Mouse (Mus musculus): ENCODE data around the gene Rnf135. TPM values are rescaled to one million over a fixed set of nuclear protein-coding genes. Genes with fewer than 3 reads are reported as not detected.

Rnf135 gene
- total and polyA plus RNA-seq, 3 experiments = 5.2 to 8.0 TPM; not detected in 1

DNA sequence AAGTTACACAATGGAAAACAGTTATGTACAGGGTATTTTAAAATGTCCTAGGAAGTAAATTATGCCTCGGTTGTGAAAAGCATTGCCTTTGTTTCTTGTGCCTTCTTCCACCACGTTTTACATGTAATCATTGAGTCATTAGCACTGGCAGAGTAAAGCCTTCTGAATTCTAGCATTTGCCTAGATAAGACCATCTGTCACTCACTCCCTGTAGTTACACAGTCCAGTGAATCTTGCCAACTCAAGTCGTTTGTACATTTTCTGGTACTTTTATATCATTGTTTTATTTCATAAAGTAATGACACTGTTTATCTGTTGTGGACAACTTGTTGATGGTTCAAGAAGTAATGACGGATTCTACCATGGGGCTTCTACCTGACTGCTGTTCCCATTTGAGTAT, 48.9 kb upstream of the Rnf135 start:
- H3K9ac ChIP-seq (ENCODE audit: control insufficient read depth, low read depth, low read length, poor library complexity, severe bottlenecking) = no peak overlapping the region
- H3K27ac ChIP-seq (ENCODE audit: control insufficient read depth, low read depth, low read length) = no peak overlapping the region
- H3K4me1 ChIP-seq (ENCODE audit: control insufficient read depth in 1 of 2, insufficient read depth in 2 of 2, low read length in 2 of 2) = peaks cover 0 to 3% of the 10 kb centered on the region in 2 experiments; a peak in 1 of 4 replicates
- TF ChIP-seq TCF12 (IDR thresholded peaks at IDR 0.05; ENCODE audit: low read depth, low read length) = no peak
- TF ChIP-seq TAL1 (IDR thresholded peaks at IDR 0.05; ENCODE audit: low read length) = peak; percentile 21; the same call in 1 of the 2 replicates
- TF ChIP-seq GATA1 (IDR thresholded peaks at IDR 0.05; ENCODE audit: low read depth, low read length) = peak; percentile 34; the same call in 1 of the 2 replicates
- TF ChIP-seq POLR2AphosphoS2 (IDR thresholded peaks at IDR 0.05; ENCODE audit: low read length) = 0 out of 2 replicates have a peak, but pooled peaks have one; percentile 11
- TF ChIP-seq MEF2A (IDR thresholded peaks at IDR 0.05; ENCODE audit: extremely low read depth, insufficient replicate concordance, low read depth, low read length, poor library complexity, severe bottlenecking) = no peak
- peaks cover 10 to 32% of the 10 kb centered on the region in 2 experiments for H3K36me3 ChIP-seq (ENCODE audit: control insufficient read depth in 1 of 2, insufficient read depth in 2 of 2, low read length in 2 of 2)
- H3K9me3 ChIP-seq (replicated peaks; ENCODE audit: insufficient read depth, low read length) = no peaks in the 10 kb centered on the region
- no peak overlapping the region for H3K4me3 ChIP-seq (ENCODE audit: control insufficient read depth in 1 of 2, insufficient read depth in 1 of 2, low read depth in 2 of 2, low read length in 2 of 2)
- no peaks in the 10 kb centered on the region for H3K27me3 ChIP-seq (ENCODE audit: control insufficient read depth in 1 of 2, insufficient read depth in 2 of 2, low read length in 2 of 2)
- peaks cover 5% of the 10 kb centered on the region for H3K79me2 ChIP-seq (ENCODE audit: control insufficient read depth, insufficient read depth, low read length, poor library complexity)
- peak; percentile 62 for DNase-seq (ENCODE audit: low read depth, low spot score)

GRCm38 (mm10) chr11:80135954-80136683, 47.5 kb upstream of the Rnf135 start:
- no peak overlapping the region for H3K4me3 ChIP-seq (ENCODE audit: control insufficient read depth in 1 of 2, insufficient read depth in 1 of 2, low read depth in 2 of 2, low read length in 2 of 2)
- H3K27ac ChIP-seq (ENCODE audit: control insufficient read depth, low read depth, low read length) = no peak overlapping the region
- H3K4me1 ChIP-seq (ENCODE audit: control insufficient read depth in 1 of 2, insufficient read depth in 2 of 2, low read length in 2 of 2) = peaks cover 3 to 5% of the 10 kb centered on the region in 2 experiments; a peak in 2 of 4 replicates
- no peaks in the 10 kb centered on the region for H3K27me3 ChIP-seq (ENCODE audit: control insufficient read depth in 1 of 2, insufficient read depth in 2 of 2, low read length in 2 of 2)
- peaks cover 11% of the 10 kb centered on the region for H3K79me2 ChIP-seq (ENCODE audit: control insufficient read depth, insufficient read depth, low read length, poor library complexity)
- H3K36me3 ChIP-seq (ENCODE audit: control insufficient read depth in 1 of 2, insufficient read depth in 2 of 2, low read length in 2 of 2) = peaks cover 16 to 24% of the 10 kb centered on the region in 2 experiments
- no peaks in the 10 kb centered on the region for H3K9me3 ChIP-seq (replicated peaks; ENCODE audit: insufficient read depth, low read length)
- no peak overlapping the region for H3K9ac ChIP-seq (ENCODE audit: control insufficient read depth, low read depth, low read length, poor library complexity, severe bottlenecking)
- TF ChIP-seq EP300 (IDR thresholded peaks at IDR 0.05; ENCODE audit: low read depth in 1 of 2, low read length in 2 of 2) (no peak), CHD2 (IDR thresholded peaks at IDR 0.05; ENCODE audit: low read length) (no peak)
- no peak for DNase-seq (ENCODE audit: low read depth, low spot score)

GRCm38 (mm10) chr11:80136786-80137185, 46.9 kb upstream of the Rnf135 start:
- H3K9ac ChIP-seq (ENCODE audit: control insufficient read depth, low read depth, low read length, poor library complexity, severe bottlenecking) = no peak overlapping the region
- DNase-seq (ENCODE audit: low read depth, low spot score) = no peak
- peaks cover 16 to 21% of the 10 kb centered on the region in 2 experiments for H3K36me3 ChIP-seq (ENCODE audit: control insufficient read depth in 1 of 2, insufficient read depth in 2 of 2, low read length in 2 of 2)
- H3K4me3 ChIP-seq (ENCODE audit: control insufficient read depth in 1 of 2, insufficient read depth in 1 of 2, low read depth in 2 of 2, low read length in 2 of 2) = no peak overlapping the region
- peaks cover 3 to 5% of the 10 kb centered on the region in 2 experiments; a peak in 2 of 4 replicates for H3K4me1 ChIP-seq (ENCODE audit: control insufficient read depth in 1 of 2, insufficient read depth in 2 of 2, low read length in 2 of 2)
- peaks cover 16% of the 10 kb centered on the region for H3K79me2 ChIP-seq (ENCODE audit: control insufficient read depth, insufficient read depth, low read length, poor library complexity)
- no peaks in the 10 kb centered on the region for H3K27me3 ChIP-seq (ENCODE audit: control insufficient read depth in 1 of 2, insufficient read depth in 2 of 2, low read length in 2 of 2)
- TF ChIP-seq ZC3H11A (IDR thresholded peaks at IDR 0.05; ENCODE audit: low read depth, low read length) (no peak), ZNF384 (IDR thresholded peaks at IDR 0.05; ENCODE audit: low read depth, low read length) (no peak)
- H3K9me3 ChIP-seq (replicated peaks; ENCODE audit: insufficient read depth, low read length) = no peaks in the 10 kb centered on the region
- no peak overlapping the region for H3K27ac ChIP-seq (ENCODE audit: control insufficient read depth, low read depth, low read length)
